Mouse (Mus musculus): ENCODE measurements around the gene Cald1. TPM values are rescaled to one million over a fixed set of nuclear protein-coding genes. Genes with fewer than 3 reads are reported as not detected.
A peak's percentile ranks its signal among the peaks of the same experiment; 100 is the strongest.

The Cald1 gene
- 243 and 279 TPM in 2 replicates for polyA plus RNA-seq (2015; fragmentation: Nextera tagmentation; extraction: Ambion mirVana)

DNA sequence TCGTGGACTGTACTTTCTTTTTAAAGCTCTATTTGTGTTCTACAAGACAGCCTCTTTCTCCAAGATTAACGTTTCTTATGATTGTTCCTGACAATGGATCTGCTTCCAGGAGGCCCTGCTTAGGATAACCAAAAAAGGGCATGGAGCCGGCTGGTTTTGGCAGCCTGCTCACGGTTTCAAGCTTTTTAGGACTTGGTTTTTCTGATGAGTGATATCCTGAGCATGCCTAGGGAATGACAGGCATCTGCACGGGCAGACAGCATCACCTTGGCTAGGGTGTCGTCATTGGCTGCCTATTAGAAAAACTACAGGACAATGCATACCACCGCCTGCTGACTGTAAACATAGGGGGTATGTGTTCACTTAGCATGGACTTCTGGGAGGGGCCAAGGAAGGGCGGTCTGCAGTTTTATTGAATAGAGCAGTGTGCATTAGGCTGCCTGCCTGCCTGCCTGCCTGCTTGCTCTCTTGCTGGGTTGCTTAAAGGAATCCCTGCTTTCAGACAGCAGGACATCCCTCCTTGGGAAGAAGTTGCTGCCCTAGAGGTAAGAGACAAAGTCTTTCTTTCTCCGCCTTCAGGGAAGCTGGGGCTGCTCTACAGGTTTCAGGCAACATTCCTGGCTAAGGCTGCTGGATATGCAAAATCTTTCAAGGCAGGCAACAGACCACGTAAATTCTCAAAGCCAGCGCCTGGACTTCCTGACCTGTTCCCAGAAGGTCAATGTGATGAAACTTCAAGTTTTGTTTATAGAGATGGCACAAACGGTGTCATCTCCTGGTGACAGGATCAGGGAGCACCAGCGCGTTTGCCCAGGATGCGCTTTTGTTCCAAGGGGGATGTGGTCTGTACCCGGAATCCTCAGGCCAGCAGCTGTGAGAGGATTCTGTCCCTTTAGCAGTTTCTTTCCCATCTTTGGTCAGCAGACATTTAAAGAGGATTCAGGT, at the start of gene Cald1:
Cald1 (plus strand) TSS at position 380 of the 945 bp plus-strand sequence.
- H3K4me1 ChIP-seq (replicated peaks; ENCODE audit: control insufficient read depth, insufficient read depth, low read length): peaks cover 17% of the 10 kb centered on the region

DNA sequence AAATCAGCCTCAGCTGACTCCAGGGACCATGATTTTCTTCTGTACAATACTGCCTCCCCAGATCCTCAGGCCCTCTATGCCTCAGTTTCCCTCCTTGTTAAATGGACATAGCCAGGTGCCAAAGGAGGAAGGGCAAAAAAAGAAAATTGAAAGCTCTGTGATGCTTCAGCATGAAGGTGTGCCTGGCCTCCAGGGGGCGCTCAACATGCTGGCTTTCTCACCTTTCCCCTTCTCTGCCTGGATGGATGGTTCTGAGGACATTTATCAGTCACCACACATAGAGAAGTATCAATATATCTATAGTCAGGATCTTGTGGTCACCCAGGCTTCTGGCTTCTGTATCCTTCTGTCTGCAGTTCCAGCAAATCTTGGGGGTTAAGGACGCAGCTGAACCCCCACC, 49.3 kb upstream of the Cald1 start:
- Histone ChIP-seq H3K36me3 (ENCODE audit: control insufficient read depth, insufficient read depth, low read length) (no peaks in the 10 kb centered on the region), H3K27ac (ENCODE audit: low read length) (peak overlapping the region; percentile 86), H3K9ac (ENCODE audit: low read length) (no peak overlapping the region), H3K27me3 (ENCODE audit: control insufficient read depth, insufficient read depth, low read depth, low read length) (no peaks in the 10 kb centered on the region), H3K4me3 (ENCODE audit: low read length) (no peak overlapping the region), H3K4me2 (ENCODE audit: low read depth, low read length) (0 out of 2 replicates have a peak overlapping the region, but pooled peaks have one; percentile 6), H3K9me3 (ENCODE audit: control insufficient read depth, low read length) (no peaks in the 10 kb centered on the region), H3K4me1 (replicated peaks; ENCODE audit: control insufficient read depth, insufficient read depth, low read length) (peaks cover 21% of the 10 kb centered on the region; the same call in 1 of the 2 replicates)
- no peak for ATAC-seq (ENCODE audit: low read depth)
- WGBS: 43% methylated on average over 2 of the region's 2 CpGs

More for the DNA sequence above, at the start of gene Cald1:
- 5% methylated on average over 16 of the region's 16 CpGs for WGBS
- Histone ChIP-seq H3K4me2 (ENCODE audit: low read depth, low read length) (peak within 1 kb of the TSS; percentile 47), H3K27ac (ENCODE audit: low read length) (peak within 1 kb of the TSS; percentile 77), H3K9me3 (ENCODE audit: control insufficient read depth, low read length) (no peaks in the 10 kb centered on the region), H3K9ac (ENCODE audit: low read length) (peak within 1 kb of the TSS; percentile 67), H3K4me3 (ENCODE audit: low read length) (peak within 1 kb of the TSS; percentile 57), H3K36me3 (ENCODE audit: control insufficient read depth, insufficient read depth, low read length) (no peaks in the 10 kb centered on the region), H3K27me3 (ENCODE audit: control insufficient read depth, insufficient read depth, low read depth, low read length) (no peaks in the 10 kb centered on the region)
- peak; percentile 95 for ATAC-seq (ENCODE audit: low read depth)

DNA sequence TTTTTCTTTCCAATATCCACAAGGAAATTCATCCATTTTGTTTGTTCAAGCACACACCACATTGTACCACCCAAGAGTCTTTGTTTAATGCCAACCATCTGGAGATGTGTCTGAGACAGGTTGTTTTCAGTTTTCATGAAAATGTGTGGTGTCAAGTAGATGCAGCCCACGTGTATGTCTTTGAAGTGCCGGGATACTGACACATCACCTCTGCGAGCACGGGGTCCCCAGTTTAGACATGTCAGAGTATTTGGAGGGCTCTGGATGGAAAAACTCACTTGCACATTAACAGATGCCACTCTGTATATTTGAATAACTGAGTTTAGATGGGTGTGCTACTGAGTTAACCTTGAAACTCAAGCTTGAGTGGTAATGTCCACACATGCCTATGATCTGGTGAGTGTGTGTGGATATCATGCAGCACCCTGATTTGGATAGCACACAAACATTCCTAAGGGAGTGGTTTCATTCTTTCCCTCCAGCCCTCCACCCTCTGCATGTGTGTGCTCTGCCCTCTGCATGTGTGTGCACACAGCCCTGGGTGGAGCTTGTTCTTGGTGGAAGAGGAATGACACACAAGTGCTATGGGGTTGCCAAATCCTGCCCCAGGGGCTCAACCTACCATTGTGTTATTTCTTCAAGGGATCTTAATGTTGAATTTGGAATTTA, 45.7 kb upstream of the Cald1 start:
- H3K36me3 ChIP-seq (ENCODE audit: control insufficient read depth, insufficient read depth, low read length): no peaks in the 10 kb centered on the region
- H3K4me3 ChIP-seq (ENCODE audit: low read length): no peak overlapping the region
- H3K27ac ChIP-seq (ENCODE audit: low read length): no peak overlapping the region
- ATAC-seq (ENCODE audit: low read depth): 0 out of 2 replicates have a peak, but pooled peaks have one; percentile 26
- H3K27me3 ChIP-seq (ENCODE audit: control insufficient read depth, insufficient read depth, low read depth, low read length): no peaks in the 10 kb centered on the region
- 57% methylated on average over 4 of the region's 4 CpGs for WGBS
- peaks cover 10% of the 10 kb centered on the region; the same call in 1 of the 2 replicates for H3K4me1 ChIP-seq (replicated peaks; ENCODE audit: control insufficient read depth, insufficient read depth, low read length)
- no peaks in the 10 kb centered on the region for H3K9me3 ChIP-seq (ENCODE audit: control insufficient read depth, low read length)
- no peak overlapping the region for H3K4me2 ChIP-seq (ENCODE audit: low read depth, low read length)
- H3K9ac ChIP-seq (ENCODE audit: low read length): no peak overlapping the region

DNA sequence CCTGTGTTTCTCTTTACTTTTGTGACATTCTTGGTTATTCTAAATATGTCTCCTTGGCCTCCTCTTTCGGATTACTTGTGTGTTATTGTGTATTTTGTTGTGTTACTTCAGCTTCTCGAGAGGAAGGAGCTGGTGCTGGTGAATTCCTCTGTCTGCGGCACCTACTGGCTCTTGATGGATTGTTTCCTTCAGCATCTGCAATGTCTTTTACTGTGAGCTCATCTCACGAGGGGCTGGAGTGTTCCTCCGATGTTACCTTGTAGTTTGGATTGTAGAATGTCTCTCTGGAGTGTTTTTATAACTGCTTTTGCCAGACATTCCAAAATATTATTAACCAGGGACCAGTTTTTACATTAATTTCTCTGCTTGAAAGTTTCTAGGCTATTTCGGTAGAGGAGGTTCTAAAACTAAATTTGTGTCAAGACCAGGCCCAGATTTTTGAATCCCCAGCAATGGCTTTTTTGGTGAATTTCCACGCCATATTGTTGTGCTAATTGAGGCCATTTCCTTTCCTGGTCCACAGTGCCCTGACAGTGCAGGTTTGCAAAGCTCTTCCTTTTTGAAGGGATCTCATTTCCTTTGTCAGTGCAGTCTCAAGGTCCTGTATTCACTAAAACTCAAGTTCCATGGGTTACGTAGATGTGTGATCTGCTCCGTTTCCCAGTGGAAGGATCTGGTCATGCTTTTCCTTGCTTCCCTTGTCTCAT, 43.9 kb upstream of the Cald1 start:
- Histone ChIP-seq H3K36me3 (ENCODE audit: control insufficient read depth, insufficient read depth, low read length) (no peaks in the 10 kb centered on the region), H3K4me1 (replicated peaks; ENCODE audit: control insufficient read depth, insufficient read depth, low read length) (no peaks in the 10 kb centered on the region), H3K4me3 (ENCODE audit: low read length) (no peak overlapping the region), H3K4me2 (ENCODE audit: low read depth, low read length) (no peak overlapping the region), H3K27ac (ENCODE audit: low read length) (no peak overlapping the region), H3K9me3 (ENCODE audit: control insufficient read depth, low read length) (no peaks in the 10 kb centered on the region), H3K27me3 (ENCODE audit: control insufficient read depth, insufficient read depth, low read depth, low read length) (no peaks in the 10 kb centered on the region), H3K9ac (ENCODE audit: low read length) (no peak overlapping the region)
- 56% methylated on average over 9 of the region's 9 CpGs for WGBS
- ATAC-seq (ENCODE audit: low read depth): no peak

DNA sequence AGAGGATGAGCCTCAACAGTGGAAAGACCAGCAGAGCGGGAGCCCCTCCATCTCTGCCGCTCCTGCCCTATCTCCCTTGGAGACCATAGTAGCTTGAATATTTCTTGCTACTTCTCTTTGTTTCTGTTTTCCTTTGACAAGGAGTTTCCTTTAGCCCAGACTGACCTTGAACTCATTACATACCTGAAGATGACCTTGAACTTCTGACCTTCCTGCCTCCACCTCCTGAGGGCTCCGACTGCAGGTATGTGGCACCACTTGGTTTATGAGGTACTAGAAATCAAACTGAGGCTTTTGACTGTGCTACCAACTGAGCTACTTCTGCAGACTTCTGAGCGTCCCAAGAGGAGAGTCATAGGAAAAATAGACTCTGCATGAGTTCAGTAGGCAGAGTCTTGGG, 38.8 kb upstream of the Cald1 start:
- Histone ChIP-seq H3K4me2 (ENCODE audit: low read depth, low read length) (no peak overlapping the region), H3K4me3 (ENCODE audit: low read length) (no peak overlapping the region), H3K9ac (ENCODE audit: low read length) (no peak overlapping the region), H3K27me3 (ENCODE audit: control insufficient read depth, insufficient read depth, low read depth, low read length) (no peaks in the 10 kb centered on the region), H3K36me3 (ENCODE audit: control insufficient read depth, insufficient read depth, low read length) (no peaks in the 10 kb centered on the region), H3K27ac (ENCODE audit: low read length) (no peak overlapping the region), H3K9me3 (ENCODE audit: control insufficient read depth, low read length) (no peaks in the 10 kb centered on the region), H3K4me1 (replicated peaks; ENCODE audit: control insufficient read depth, insufficient read depth, low read length) (no peaks in the 10 kb centered on the region)
- ATAC-seq (ENCODE audit: low read depth): peak; percentile 34; the same call in 1 of the 2 replicates
- 81% methylated on average over 4 of the region's 4 CpGs for WGBS

DNA sequence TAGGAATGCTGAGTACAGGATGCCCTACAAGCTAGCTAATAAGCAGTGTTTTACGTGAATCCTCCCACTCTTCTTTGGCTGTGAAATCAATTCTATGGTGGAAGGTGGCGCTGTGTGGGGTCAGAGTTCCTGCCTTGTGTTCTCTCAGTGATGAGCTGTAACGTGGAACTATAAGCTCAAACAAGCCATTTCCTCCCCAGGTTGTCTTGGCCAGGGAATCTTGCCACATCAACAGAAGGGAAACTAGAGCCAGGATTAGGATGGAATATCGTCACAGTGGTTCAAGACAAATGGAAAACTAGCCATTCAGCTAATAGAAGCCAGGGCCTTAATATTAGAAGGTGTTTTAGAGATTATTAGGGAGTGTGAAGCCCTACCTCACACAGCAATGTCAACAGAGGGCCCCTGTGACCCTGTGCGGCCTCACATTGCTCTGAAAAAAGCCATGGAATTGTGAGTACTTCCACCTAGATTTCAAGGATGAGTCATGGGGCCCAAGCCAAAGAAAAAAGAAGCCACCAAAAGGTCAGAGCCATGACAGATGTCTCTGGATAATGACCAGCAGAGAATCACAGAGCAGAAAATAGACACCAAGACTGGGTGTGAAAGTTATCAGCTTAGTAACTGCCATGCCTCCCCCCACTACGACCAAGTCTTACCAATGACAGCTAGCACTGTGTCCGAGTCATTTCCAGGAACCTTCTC, 33.0 kb upstream of the Cald1 start:
- WGBS: 74% methylated on average over 7 of the region's 7 CpGs
- no peak for ATAC-seq (ENCODE audit: low read depth)
- Histone ChIP-seq H3K4me2 (ENCODE audit: low read depth, low read length) (no peak overlapping the region), H3K27ac (ENCODE audit: low read length) (no peak overlapping the region), H3K9ac (ENCODE audit: low read length) (no peak overlapping the region), H3K4me1 (replicated peaks; ENCODE audit: control insufficient read depth, insufficient read depth, low read length) (no peaks in the 10 kb centered on the region), H3K27me3 (ENCODE audit: control insufficient read depth, insufficient read depth, low read depth, low read length) (no peaks in the 10 kb centered on the region), H3K9me3 (ENCODE audit: control insufficient read depth, low read length) (no peaks in the 10 kb centered on the region), H3K36me3 (ENCODE audit: control insufficient read depth, insufficient read depth, low read length) (no peaks in the 10 kb centered on the region), H3K4me3 (ENCODE audit: low read length) (no peak overlapping the region)

DNA sequence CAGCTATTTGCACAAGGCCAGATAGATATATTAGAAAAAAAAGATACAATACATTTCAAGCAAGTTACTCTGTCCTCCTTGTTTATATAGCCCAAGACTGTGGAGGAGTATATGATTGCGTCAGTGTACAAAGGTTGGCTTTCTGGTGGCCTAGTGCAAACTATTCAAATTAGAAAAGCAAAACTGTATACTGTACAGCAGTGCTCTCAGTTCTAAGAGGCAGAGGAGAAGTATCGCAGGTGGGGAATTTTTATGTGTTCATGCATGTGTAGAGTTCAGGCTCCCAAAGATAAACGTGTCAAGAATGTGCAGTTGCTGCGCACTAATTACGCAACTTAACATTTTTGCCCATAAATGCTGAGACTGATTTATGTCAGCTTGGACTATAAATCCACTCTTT, 31.0 kb upstream of the Cald1 start:
- 55% methylated on average over 5 of the region's 5 CpGs for WGBS
- H3K9ac ChIP-seq (ENCODE audit: low read length): no peak overlapping the region
- no peak overlapping the region for H3K4me2 ChIP-seq (ENCODE audit: low read depth, low read length)
- no peak overlapping the region for H3K27ac ChIP-seq (ENCODE audit: low read length)
- no peak for ATAC-seq (ENCODE audit: low read depth)
- H3K27me3 ChIP-seq (ENCODE audit: control insufficient read depth, insufficient read depth, low read depth, low read length): no peaks in the 10 kb centered on the region
- no peaks in the 10 kb centered on the region for H3K4me1 ChIP-seq (replicated peaks; ENCODE audit: control insufficient read depth, insufficient read depth, low read length)
- no peaks in the 10 kb centered on the region for H3K36me3 ChIP-seq (ENCODE audit: control insufficient read depth, insufficient read depth, low read length)
- H3K4me3 ChIP-seq (ENCODE audit: low read length): no peak overlapping the region
- no peaks in the 10 kb centered on the region for H3K9me3 ChIP-seq (ENCODE audit: control insufficient read depth, low read length)

DNA sequence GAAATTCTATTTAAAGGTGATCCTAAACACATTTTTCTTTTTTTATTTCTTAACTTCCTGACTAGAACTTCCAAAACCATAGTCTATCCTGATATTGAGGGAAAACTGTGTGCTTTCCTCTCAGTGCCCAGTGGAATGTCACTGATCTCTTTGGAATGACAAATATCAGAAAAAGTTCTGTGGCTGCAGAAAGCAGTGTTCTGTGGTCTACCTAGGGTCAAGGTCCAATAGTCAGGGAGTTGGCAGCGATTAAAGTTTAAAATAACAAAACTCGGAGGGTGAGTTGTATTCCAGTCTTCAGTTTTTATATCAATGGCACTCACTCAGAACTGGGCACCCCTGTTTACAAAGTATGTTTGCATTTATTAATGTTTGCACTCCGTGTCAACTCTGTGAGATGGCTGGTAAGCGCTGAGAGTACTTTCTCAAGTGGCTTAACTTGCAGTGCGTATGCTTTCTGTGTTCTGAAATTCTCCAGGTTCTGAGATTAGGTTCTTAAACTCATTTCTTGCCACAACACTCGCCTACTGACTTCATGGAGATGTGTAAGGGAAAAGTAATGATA, 18.7 kb upstream of the Cald1 start:
- 43% methylated on average over 6 of the region's 6 CpGs for WGBS
- H3K9ac ChIP-seq (ENCODE audit: low read length): no peak overlapping the region
- H3K4me3 ChIP-seq (ENCODE audit: low read length): no peak overlapping the region
- peaks cover 11% of the 10 kb centered on the region for H3K4me1 ChIP-seq (replicated peaks; ENCODE audit: control insufficient read depth, insufficient read depth, low read length)
- peak; percentile 70 for ATAC-seq (ENCODE audit: low read depth)
- no peaks in the 10 kb centered on the region for H3K36me3 ChIP-seq (ENCODE audit: control insufficient read depth, insufficient read depth, low read length)
- H3K9me3 ChIP-seq (ENCODE audit: control insufficient read depth, low read length): no peaks in the 10 kb centered on the region
- H3K27ac ChIP-seq (ENCODE audit: low read length): peak overlapping the region; percentile 79
- no peaks in the 10 kb centered on the region for H3K27me3 ChIP-seq (ENCODE audit: control insufficient read depth, insufficient read depth, low read depth, low read length)
- peak overlapping the region; percentile 2; the same call in 1 of the 2 replicates for H3K4me2 ChIP-seq (ENCODE audit: low read depth, low read length)
